Mouse (Mus musculus): Measurements from ENCODE around the gene Gm6763. TPM values are rescaled to one million over a fixed set of nuclear protein-coding genes. Genes with fewer than 3 reads are reported as not detected.
"Not testable (repeated sequence)": the region's sequence is repeated elsewhere in the genome, so short reads cannot be mapped to it uniquely, and the experiment has no call there.

The Gm6763 gene
- not detected for total RNA-seq (2021)
- long read RNA-seq, experiment 1: 0 reads
- long read RNA-seq, experiment 2: 0 reads

DNA sequence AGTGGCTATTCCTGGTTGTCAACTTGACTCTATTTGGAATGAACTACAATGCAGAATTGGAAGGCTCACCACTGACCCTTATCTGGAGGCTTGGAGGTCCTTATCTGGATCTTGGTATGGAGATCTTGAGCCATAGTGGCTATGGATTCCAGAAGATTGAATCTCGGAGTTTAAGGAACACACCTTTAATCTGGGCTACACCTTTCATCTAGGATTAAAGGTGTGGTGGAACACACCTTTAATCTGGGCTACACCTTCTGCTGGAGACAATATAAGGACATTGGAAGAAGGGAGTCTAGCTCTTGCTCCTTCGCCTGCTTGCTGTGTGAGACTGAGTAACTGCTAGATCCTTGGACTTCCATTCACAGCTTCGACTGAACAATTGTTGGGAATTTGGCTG lies at the start of gene Gm6763:
Gene Gm6763 (plus strand): TSS at position 301 of the 400 bp plus-strand sequence.
- DNase-seq (ENCODE audit: low spot score): not testable (repeated sequence)

DNA sequence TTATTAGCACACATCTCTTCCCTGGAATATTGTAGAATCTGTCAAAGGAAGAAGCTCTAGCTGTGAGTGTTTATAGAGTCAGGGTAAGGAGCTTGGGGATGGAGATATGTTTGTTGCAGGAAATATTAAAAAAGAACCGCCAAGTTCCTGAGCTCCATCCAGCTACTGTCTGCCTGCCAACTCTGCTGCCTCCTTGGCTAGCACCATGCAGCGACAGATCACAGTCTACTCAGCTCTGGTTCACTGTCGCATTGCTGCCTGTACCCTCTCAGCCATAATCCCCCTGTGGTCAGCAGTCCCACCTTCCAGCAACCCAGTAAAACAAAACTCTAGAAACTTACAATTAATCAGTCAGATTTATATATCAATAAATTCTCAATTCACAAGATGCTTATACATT lies 41.3 kb upstream of the Gm6763 start:
- no peak for DNase-seq (ENCODE audit: low spot score)

DNA sequence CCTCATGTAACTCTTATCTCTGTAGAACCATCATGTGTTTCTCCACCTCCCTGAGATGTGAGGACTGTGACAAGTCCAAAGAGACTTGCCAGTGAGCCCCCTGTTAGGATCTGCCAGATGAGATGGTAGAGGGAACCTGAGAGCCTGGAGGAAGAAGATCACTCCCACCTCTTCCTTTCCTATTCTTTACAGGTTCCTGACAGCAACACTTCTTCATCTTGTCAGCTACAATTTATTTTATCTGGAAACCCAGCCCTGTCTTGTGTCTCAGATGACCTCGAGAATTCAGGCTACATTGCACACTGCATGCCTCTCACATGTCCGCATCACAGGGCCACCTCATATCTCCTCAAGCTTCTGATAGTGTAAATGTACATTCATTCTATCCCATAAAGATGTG lies 33.0 kb upstream of the Gm6763 start:
- no peak for DNase-seq (ENCODE audit: low spot score)

DNA sequence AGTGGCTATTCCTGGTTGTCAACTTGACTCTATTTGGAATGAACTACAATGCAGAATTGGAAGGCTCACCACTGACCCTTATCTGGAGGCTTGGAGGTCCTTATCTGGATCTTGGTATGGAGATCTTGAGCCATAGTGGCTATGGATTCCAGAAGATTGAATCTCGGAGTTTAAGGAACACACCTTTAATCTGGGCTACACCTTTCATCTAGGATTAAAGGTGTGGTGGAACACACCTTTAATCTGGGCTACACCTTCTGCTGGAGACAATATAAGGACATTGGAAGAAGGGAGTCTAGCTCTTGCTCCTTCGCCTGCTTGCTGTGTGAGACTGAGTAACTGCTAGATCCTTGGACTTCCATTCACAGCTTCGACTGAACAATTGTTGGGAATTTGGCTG lies 8.6 kb upstream of the Gm6763 start, which contains the start of gene Gm21293:
Gene Gm21293 (plus strand): TSS at position 301 of the 400 bp plus-strand sequence.
- not testable (repeated sequence) for DNase-seq (ENCODE audit: low spot score)

DNA sequence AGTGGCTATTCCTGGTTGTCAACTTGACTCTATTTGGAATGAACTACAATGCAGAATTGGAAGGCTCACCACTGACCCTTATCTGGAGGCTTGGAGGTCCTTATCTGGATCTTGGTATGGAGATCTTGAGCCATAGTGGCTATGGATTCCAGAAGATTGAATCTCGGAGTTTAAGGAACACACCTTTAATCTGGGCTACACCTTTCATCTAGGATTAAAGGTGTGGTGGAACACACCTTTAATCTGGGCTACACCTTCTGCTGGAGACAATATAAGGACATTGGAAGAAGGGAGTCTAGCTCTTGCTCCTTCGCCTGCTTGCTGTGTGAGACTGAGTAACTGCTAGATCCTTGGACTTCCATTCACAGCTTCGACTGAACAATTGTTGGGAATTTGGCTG lies 8.4 kb downstream of the Gm6763 start, which contains the start of gene Gm8764:
Gene Gm8764 (plus strand): TSS at position 301 of the 400 bp plus-strand sequence.
- not testable (repeated sequence) for DNase-seq (ENCODE audit: low spot score)

DNA sequence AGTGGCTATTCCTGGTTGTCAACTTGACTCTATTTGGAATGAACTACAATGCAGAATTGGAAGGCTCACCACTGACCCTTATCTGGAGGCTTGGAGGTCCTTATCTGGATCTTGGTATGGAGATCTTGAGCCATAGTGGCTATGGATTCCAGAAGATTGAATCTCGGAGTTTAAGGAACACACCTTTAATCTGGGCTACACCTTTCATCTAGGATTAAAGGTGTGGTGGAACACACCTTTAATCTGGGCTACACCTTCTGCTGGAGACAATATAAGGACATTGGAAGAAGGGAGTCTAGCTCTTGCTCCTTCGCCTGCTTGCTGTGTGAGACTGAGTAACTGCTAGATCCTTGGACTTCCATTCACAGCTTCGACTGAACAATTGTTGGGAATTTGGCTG lies 16.9 kb downstream of the Gm6763 start, which contains the start of gene Gm21304:
Gene Gm21304 (plus strand): TSS at position 301 of the 400 bp plus-strand sequence.
- not testable (repeated sequence) for DNase-seq (ENCODE audit: low spot score)

DNA sequence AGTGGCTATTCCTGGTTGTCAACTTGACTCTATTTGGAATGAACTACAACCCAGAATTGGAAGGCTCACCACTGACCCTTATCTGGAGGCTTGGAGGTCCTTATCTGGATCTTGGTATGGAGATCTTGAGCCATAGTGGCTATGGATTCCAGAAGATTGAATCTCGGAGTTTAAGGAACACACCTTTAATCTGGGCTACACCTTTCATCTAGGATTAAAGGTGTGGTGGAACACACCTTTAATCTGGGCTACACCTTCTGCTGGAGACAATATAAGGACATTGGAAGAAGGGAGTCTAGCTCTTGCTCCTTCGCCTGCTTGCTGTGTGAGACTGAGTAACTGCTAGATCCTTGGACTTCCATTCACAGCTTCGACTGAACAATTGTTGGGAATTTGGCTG lies 25.4 kb downstream of the Gm6763 start, which contains the start of gene Gm21312:
Gene Gm21312 (plus strand): TSS at position 301 of the 400 bp plus-strand sequence.
- not testable (repeated sequence) for DNase-seq (ENCODE audit: low spot score)

DNA sequence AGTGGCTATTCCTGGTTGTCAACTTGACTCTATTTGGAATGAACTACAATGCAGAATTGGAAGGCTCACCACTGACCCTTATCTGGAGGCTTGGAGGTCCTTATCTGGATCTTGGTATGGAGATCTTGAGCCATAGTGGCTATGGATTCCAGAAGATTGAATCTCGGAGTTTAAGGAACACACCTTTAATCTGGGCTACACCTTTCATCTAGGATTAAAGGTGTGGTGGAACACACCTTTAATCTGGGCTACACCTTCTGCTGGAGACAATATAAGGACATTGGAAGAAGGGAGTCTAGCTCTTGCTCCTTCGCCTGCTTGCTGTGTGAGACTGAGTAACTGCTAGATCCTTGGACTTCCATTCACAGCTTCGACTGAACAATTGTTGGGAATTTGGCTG lies 33.9 kb downstream of the Gm6763 start, which contains the start of gene Gm20765:
Gene Gm20765 (plus strand): TSS at position 301 of the 400 bp plus-strand sequence.
- DNase-seq (ENCODE audit: low spot score): not testable (repeated sequence)

DNA sequence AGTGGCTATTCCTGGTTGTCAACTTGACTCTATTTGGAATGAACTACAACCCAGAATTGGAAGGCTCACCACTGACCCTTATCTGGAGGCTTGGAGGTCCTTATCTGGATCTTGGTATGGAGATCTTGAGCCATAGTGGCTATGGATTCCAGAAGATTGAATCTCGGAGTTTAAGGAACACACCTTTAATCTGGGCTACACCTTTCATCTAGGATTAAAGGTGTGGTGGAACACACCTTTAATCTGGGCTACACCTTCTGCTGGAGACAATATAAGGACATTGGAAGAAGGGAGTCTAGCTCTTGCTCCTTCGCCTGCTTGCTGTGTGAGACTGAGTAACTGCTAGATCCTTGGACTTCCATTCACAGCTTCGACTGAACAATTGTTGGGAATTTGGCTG lies 42.4 kb downstream of the Gm6763 start, which contains the start of gene Gm4340:
Gene Gm4340 (plus strand): TSS at position 301 of the 400 bp plus-strand sequence.
- not testable (repeated sequence) for DNase-seq (ENCODE audit: low spot score)

Other genes starting within 250 kb of the Gm6763 start
- not detected for gene Gm21293, start 8.5 kb upstream of the Gm6763 start, total RNA-seq (2021)
- not detected for gene Gm8764, start 8.5 kb downstream of the Gm6763 start, total RNA-seq (2021)
- not detected for gene Gm21304, start 17.0 kb downstream of the Gm6763 start, total RNA-seq (2021)
- gene Gm21312, start 25.5 kb downstream of the Gm6763 start, total RNA-seq (2021): not detected
- not detected for gene Gm20765, start 34.0 kb downstream of the Gm6763 start, total RNA-seq (2021)
- gene Gm4340, start 42.5 kb downstream of the Gm6763 start, total RNA-seq (2021): not detected